Mouse (Mus musculus) thymus, adult 2 months (tissue): ENCODE measurements around the gene Erbb4. TPM values are rescaled to one million over a fixed set of nuclear protein-coding genes. Genes with fewer than 3 reads are reported as not detected.

Source experiments
- DNase-seq: peaks from one replicate; pipeline ENCODE4 v3.0.0; 2021
- H3K27ac ChIP-seq: fragments of 200-500 bp; 2 replicates; pipeline ENCODE4 v1.5.1; 2012; ENCODE audit warnings: low read length, control low read depth; ENCODE audit not compliant: control insufficient read depth, insufficient read depth
- H3K27me3 ChIP-seq: fragments of 200-500 bp; 2 replicates; pipeline ENCODE4 v1.6.1; 2012; ENCODE audit warnings: mild to moderate bottlenecking, low read length, moderate library complexity, mixed read lengths; ENCODE audit not compliant: control insufficient read depth, insufficient read depth
- H3K36me3 ChIP-seq: fragments of 200-500 bp; 2 replicates; pipeline ENCODE4 v1.6.1; 2012; ENCODE audit warnings: mild to moderate bottlenecking, low read length, moderate library complexity; ENCODE audit not compliant: control insufficient read depth, insufficient read depth
- H3K4me1 ChIP-seq: fragments of 200-500 bp; replicated peaks from 2 replicates; pipeline ENCODE4 v1.6.1; 2012; ENCODE audit warnings: low read length; ENCODE audit not compliant: control insufficient read depth, insufficient read depth
- H3K4me3 ChIP-seq: fragments of 200-500 bp; 2 replicates; pipeline ENCODE4 v1.5.1; 2012; ENCODE audit warnings: mild to moderate bottlenecking, low read length, control low read depth, moderate library complexity; ENCODE audit not compliant: control insufficient read depth, insufficient read depth
- CTCF ChIP-seq: fragments of 200-500 bp; IDR thresholded peaks from 2 replicates; pipeline ENCODE4 v1.5.1; 2012; ENCODE audit warnings: mild to moderate bottlenecking, control low read depth, low read length, moderate library complexity, borderline replicate concordance; ENCODE audit not compliant: control insufficient read depth, poor library complexity, insufficient read depth; ENCODE audit errors: extremely low read depth
- POLR2A ChIP-seq: fragments of 200-500 bp; IDR thresholded peaks from 2 replicates; pipeline ENCODE4 v1.6.1; 2012; ENCODE audit warnings: mild to moderate bottlenecking, low read length, control low read depth, moderate library complexity; ENCODE audit not compliant: control insufficient read depth, poor library complexity, insufficient read depth; ENCODE audit errors: extremely low read depth
- WGBS: fragments of 180-500 bp; shearing (Covaris S2); methylation state at CpG from one replicate; pipeline ENCODE4 v1.1.7; 2018; 5-methylcytosine and 5-hydroxymethylcytosine counted together
- polyA plus RNA-seq: library from polyadenylated mRNA; depleted of rRNA; stranded (reverse); fragments of >200 nt; gene quantifications from 2 replicates; pipeline ENCODE4 v1.2.3, GENCODE M21; 2012

The Erbb4 gene
- polyA plus RNA-seq, 1 experiment, result 0.09 TPM

DNA sequence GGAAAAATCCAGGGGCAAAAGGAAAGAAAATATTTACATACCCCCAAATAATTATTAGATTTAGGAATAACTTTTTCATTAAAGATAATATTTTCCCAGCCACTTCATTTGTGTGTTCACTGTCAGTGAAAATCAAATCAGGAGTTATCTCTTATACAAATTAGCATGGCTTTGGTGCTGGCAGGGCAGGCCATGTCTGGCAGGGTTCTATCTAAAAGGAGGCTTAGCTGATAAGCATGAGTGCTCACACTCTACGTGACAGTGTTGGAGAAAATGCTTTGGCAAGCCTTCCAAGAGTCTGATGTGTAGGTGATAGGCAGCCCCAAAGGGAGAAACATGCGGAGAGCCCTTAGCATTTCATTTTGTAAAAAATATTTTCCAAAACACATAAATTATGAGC lies 164.7 kb downstream of the Erbb4 start:
- WGBS, result 80% methylated on average over 2 of the region's 2 CpGs
- no peak for DNase-seq
- no peak overlapping the region for H3K4me3 ChIP-seq

GRCm38 (mm10) chr1:68934804-68935203 lies 173.1 kb downstream of the Erbb4 start:
- DNase-seq, result no peak
- H3K27me3 ChIP-seq, result no peaks in the 10 kb centered on the region
- no peak for TF ChIP-seq CTCF

More for the DNA sequence above, 164.7 kb downstream of the Erbb4 start:
- Histone ChIP-seq H3K27me3 (no peaks in the 10 kb centered on the region), H3K36me3 (no peaks in the 10 kb centered on the region), H3K27ac (no peak overlapping the region), H3K4me1 (no peaks in the 10 kb centered on the region)
- TF ChIP-seq CTCF, result no peak
- no peak for TF ChIP-seq POLR2A

DNA sequence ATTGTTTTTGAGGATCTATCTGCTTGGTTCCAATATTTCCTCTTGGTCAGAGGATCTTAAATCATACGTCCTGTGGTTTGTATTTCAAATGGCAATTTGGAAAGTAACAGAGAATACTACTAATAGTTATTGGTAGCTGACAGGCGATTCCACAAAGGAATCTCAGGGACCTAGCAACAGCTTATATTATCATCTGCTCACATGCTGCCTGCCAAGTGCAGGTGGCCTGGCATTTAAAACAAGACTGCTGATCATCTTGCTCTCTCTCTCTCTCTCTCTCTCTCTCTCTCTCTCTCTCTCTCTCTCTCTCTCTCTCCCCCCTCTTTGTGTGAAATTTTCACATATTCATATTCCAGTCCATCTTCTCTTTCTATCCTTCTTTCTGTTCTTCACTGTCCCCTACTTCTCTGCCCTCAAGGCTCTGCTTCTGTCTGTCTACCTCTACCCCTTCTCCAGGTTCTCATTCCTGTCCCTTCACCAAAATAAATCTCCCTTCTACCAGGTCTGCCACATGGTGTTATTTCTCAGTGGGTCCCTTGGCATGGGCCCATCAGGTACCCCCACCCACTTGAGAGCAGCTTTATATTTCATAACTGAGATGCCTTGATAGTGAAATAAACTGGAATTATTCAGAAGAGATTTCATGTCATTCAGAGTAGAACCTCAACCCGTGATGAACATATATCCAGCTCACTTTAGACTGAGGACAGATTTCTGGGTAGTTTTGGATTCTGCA lies 174.4 kb downstream of the Erbb4 start:
- H3K4me3 ChIP-seq, result no peak overlapping the region
- TF ChIP-seq CTCF (no peak), POLR2A (no peak)
- no peak overlapping the region for H3K27ac ChIP-seq
- WGBS, result 70% methylated on average over 3 of the region's 3 CpGs
- no peaks in the 10 kb centered on the region for H3K36me3 ChIP-seq
- H3K4me1 ChIP-seq, result no peaks in the 10 kb centered on the region
- no peaks in the 10 kb centered on the region for H3K27me3 ChIP-seq
- no peak for DNase-seq

More at GRCm38 (mm10) chr1:68934804-68935203, 173.1 kb downstream of the Erbb4 start:
- no peak overlapping the region for H3K4me3 ChIP-seq
- H3K4me1 ChIP-seq, result no peaks in the 10 kb centered on the region
- H3K27ac ChIP-seq, result no peak overlapping the region
- no peaks in the 10 kb centered on the region for H3K36me3 ChIP-seq

DNA sequence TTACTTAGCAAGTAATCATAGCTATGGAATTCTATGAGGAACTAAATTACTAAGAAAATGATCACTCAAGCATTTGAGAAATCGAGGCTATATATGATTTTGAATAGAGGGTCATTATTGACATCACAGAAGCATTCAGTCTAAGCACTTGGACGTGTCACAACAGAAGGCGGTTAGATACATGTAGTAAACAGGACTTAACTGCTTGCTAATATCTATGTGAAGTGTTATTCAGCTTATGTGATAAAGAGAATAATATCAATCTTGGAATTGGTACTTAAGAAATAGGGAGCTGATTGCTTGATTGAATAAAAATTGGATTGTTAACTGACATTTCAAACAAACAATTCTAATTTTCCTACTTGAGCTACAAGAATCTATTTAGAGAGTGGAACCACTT lies 190.0 kb downstream of the Erbb4 start:
- Histone ChIP-seq H3K36me3 (no peaks in the 10 kb centered on the region), H3K27me3 (no peaks in the 10 kb centered on the region), H3K4me1 (no peaks in the 10 kb centered on the region), H3K27ac (no peak overlapping the region), H3K4me3 (no peak overlapping the region)
- no peak for DNase-seq
- 86% methylated on average over 3 of the region's 3 CpGs for WGBS
- TF ChIP-seq CTCF, result no peak
- TF ChIP-seq POLR2A, result no peak

GRCm38 (mm10) chr1:68892041-68892440 lies 215.8 kb downstream of the Erbb4 start:
- whole genome bisulfite sequencing, result 88% methylated on average over 2 of the region's 2 CpGs
- H3K4me1 ChIP-seq, result no peaks in the 10 kb centered on the region
- no peak overlapping the region for H3K4me3 ChIP-seq
- H3K27me3 ChIP-seq, result no peaks in the 10 kb centered on the region
- no peak for TF ChIP-seq POLR2A
- no peak for TF ChIP-seq CTCF
- H3K27ac ChIP-seq, result no peak overlapping the region
- H3K36me3 ChIP-seq, result no peaks in the 10 kb centered on the region
- no peak for DNase-seq

GRCm38 (mm10) chr1:68886823-68887222 lies 221.0 kb downstream of the Erbb4 start:
- no peak overlapping the region for H3K27ac ChIP-seq
- no peaks in the 10 kb centered on the region for H3K27me3 ChIP-seq
- H3K4me3 ChIP-seq, result no peak overlapping the region
- H3K36me3 ChIP-seq, result no peaks in the 10 kb centered on the region
- TF ChIP-seq POLR2A, result no peak
- no peak for TF ChIP-seq CTCF
- 86% methylated on average over 3 of the region's 3 CpGs for WGBS
- H3K4me1 ChIP-seq, result no peaks in the 10 kb centered on the region
- DNase-seq, result no peak

- DNase-seq, result no peak
- no peak for TF ChIP-seq CTCF
- no peak for TF ChIP-seq POLR2A
- WGBS, result 94% methylated on average over 8 of the region's 8 CpGs
- Histone ChIP-seq H3K4me3 (no peak overlapping the region), H3K27ac (no peak overlapping the region), H3K4me1 (no peaks in the 10 kb centered on the region), H3K36me3 (no peaks in the 10 kb centered on the region), H3K27me3 (no peaks in the 10 kb centered on the region)
Measured at GRCm38 (mm10) chr1:68874954-68875353, 232.9 kb downstream of the Erbb4 start.
